Mouse (Mus musculus) kidney, postnatal 14 days (tissue): ENCODE results near the gene Nars2.

Experiments
- DNase-seq: peaks from one replicate; pipeline ENCODE4 v3.0.0; 2022; ENCODE audit warnings: mixed read lengths

Gene Nars2

DNA sequence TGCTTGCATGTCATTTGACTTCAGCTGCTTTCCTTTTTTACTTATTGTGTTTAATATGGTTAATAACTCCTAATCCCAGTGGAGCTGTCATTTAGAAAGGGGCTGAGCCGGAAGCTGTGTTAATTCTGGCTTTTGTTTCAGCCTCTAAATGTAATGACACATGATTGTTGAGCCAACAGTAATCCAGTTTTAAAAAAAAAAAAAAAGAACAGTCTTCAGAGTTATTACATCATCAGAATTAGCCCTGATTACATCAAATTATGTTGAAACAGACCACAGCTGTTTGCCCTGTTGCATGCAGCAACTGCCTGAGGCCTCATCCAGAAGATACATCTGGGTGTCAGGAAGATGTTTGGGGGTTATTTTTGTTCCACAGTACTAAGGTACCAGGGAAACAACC, 123.7 kb downstream of the Nars2 start:
- no peak for DNase-seq

DNA sequence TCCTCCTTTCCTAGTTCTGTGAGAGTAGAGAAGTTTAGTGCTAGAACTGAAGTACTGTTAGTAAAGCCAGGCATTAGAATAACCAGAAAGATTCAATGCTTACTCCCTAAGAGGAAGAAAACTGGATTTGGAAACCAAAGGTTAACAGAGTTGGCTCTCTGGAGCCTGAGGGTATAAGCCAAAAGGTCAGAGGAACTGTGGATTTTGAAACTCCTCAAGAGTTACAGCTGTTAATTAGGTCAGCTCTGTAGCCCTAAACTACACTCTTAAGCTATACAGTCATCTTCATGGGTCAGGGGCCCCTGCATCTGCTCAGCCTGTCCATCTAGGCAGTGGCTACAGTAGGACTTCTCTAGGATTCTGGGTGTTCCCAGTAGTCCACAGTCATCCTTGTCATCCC, 125.7 kb downstream of the Nars2 start:
- no peak for DNase-seq

DNA sequence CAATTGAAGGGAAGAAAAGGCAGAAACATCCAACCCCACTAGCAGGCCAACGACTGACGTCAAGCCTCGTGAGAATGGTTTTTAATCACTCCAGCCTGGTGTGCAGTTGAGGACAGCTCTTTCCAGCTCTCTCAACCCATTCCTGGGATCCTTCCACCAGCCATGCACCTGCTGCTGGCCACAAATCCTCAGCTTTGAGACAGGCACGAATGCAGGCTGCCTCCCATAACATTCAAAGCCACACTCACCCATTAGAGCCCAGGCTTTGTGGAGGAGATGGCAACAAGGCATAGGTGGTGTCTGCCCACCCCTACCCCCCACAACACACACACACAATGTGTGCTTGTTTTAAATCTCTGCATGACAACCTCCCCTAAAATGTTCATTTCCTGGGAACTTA, 127.4 kb downstream of the Nars2 start:
- DNase-seq, result no peak

DNA sequence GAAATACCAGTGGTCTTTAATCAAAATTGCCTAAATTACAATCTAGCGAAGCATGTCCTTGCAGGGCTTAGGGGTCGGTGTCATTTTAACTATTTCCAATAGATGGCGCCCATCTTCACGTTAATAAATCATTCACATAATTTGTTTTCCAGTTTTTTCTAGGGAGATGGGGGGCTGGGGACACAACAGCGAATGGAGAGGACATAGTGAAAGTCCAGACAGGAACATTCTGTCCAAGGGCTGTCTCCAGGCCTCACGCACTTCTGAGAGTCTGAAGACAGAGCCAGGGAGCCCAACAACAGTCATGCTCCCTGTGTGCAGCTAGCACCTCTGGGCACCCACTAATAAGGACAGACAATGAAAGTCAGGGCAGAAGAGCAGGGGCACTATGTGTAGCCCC, 127.8 kb downstream of the Nars2 start:
- peak; percentile 75 for DNase-seq

DNA sequence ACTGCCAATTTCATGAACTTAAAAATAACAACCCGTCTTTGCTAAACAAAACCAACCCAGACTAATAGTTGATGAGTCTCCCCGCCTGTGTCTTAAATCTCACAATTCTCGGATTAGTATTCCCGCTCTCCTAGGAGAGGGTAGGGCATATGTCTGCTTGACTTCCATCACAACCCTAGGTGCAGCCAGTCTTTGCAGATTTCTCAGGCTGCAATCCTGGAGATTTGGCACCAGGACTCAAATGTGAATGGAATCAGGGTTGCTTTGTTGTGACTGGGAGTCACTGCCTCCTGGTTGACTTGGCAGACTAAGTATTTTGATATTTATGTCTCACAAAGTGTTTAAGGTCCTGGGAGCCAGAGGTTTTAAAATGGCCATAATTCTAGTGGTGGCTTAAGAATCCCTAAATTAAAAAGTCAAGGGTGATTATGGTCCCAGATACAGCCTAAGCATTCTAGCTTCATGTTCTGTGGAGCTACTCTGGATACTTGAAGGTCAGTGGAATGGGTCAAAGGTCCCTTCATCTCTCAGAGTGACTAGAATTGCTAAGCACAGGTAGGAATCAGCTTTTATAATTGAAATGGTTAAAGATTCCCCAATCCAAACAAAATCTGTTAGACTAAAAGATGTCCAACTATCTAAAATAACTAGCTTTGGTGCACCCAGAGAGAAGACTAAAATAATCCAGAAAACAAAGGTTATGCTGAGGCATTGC, 128.5 kb downstream of the Nars2 start:
- no peak for DNase-seq

DNA sequence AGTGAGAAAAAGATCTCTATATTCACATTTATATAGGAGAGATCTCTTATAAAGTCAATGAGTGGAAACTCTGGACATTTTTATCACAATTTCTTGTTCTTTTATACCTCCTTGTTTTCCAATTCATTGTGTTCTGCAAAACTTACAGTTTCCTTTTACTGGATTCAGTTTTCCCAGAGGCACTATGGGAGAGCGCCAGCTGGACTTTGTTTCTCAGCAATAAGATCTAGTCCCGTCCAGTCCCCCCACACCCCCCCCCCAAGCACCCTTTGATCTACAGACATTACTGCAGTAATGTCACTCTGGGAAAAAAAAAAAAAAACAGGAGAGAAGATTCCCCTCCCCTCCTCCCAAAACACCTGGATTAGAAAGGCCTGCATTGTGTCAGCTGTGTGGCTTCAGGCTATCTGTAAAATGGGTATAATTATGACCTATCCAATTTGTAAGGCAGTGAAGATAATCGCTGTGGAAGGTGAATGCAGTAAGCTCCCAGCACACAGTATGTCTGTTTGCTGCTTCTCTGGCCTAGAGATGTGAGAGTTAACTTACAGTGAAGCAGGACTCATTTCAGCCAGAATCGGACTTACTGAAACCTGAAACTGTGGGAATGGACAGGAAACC, 129.4 kb downstream of the Nars2 start:
- peak; percentile 47 for DNase-seq

DNA sequence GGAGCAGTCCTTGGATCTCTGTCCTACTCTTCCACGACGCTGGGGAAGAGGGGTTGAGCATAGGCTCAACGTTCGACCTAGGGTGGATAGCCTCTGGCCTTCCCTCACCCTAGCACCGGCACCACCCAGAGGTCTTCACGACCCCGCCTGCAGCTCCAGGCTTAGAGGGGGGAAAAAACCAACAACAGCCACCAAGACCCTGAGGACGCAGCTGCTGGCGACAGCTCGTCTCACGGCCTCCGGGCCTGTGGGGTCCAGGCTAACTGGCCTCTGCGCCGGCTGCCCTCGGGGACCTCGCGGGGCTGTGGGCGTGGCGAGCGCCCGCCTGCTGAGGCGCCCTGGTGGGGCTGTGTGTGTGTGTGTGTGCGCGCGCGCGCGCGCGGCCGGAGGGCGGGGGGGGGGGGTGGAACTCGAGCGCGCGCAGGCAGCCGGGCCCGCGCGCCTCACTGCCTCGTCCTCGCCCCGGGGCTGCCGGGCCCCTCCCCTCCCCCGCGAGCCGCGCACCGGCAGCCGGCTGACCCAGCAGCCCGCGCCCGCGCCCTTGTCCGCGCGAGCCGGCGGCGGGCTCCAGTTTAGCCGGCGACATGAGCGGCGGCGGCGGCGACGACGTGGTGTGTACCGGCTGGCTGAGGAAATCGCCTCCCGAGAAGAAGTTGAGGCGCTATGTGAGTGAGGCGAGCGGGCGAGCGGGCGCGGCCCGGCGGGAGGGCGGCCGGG, 130.1 kb downstream of the Nars2 start, which contains the start of gene Gab2:
Gene Gab2, plus strand, starts transcription at position 345 of the 717 bp plus-strand sequence.
- DNase-seq, result peak; percentile 90

DNA sequence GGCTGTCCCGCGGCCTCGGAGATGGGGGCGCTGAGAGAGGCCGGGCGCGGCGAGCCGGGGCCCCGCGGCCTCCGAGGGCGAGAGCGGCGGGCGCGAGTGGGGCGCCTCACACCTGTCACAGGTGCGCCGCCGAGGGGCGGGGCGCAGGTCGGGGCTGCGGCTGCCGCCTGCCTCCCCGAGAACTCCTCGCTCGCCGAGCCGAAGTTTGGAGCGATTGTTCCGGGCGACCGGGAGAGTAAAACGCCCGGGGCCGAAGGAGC, 130.6 kb downstream of the Nars2 start:
- DNase-seq, result no peak

DNA sequence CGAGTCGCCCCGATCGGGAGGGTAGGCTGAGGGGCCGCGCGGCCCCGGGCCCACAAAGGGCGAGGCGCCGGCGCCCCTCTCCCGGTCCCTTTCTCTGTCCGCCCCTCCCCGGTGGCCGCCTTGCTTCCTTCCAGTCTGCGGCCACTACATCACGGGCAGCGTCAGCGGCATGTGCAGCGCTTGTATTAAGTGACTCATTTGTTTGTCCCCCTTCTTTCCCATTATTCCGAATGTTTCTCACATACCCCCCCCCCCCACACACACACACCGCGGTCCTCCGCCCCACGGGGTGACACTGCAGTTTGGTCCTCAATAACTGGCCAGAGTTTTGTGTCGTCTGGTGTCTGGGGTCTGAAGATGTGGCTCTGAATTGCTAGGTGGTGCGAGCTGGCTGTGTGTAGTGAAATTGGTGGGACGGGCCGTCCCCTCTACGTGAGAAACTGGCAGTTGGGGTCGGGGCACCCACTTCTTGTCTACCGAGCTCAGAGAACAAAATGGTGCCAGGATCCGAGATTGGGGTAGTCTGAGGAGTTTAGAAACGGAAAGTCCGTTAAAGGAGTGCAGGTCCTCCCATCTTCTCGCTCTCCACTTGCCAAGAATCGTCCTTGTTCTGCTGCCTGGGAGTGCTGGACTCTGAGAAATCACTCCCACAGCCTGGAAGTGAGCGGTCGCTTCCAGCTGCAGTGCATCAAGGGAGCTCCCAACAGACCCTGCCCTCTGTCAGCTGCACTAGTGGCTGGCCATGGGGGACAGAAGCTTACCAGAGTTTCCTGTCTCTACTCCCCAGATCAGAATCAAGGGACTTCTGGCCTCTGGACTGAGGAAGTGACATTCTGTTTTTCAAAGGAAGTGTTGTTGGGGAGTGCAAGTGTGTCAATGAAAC, 131.2 kb downstream of the Nars2 start:
- peak; percentile 86 for DNase-seq

DNA sequence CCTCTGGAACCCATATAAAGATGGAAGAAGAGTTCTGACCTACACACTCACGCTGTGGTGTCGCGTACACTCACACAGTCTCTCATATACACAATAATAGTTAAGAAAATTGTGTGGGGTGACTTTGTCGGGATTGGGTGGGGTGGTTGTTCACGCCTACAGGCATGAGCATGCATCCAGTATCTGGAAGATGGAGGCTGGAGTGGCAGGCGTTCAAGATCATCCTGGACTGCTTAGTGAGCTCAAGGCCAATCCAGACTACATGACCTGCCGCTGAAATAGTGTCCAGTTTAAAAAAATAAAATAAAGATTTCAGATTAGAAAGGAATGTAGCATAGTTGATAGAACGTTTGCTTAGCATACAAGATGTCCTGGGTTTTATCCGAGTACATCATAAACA, 132.3 kb downstream of the Nars2 start:
- DNase-seq, result no peak

DNA sequence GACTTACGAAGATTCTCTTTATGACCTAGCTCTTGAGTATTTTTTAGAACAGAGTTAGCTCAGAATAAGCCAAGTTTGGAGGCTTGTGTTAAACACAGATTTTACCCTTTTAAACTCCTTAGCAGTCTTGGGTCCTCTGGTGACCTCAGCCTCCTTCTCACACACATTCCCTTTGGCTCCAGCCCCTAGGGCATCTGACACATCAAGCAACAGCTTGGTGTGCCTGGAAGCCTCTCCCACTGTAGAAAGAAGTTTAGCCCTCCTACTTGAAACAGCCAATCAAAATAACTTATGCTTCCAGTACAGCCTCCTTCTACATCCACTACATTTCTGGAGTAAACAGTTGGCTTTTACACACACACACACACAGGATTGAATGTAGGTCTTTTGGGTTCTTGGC, 132.9 kb downstream of the Nars2 start:
- DNase-seq, result peak; percentile 41

DNA sequence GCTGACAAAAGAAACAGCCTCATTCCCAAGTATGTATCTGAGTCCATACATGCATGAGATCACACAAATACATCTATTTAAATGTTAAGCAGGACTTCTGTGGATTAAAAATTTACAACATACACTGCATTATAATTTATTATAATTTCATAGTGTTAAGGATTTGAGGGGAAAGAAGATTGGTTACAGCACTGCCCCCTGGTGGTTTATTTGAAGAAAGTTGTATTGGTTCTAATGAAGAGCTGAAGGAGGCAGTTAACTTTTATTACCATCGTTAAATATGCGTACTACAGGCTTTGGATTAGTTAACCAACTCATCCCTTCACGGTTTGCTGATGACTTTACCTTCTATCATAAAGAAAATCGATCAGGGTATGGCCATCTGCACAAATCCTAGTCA, 134.0 kb downstream of the Nars2 start:
- DNase-seq, result peak; percentile 41

DNA sequence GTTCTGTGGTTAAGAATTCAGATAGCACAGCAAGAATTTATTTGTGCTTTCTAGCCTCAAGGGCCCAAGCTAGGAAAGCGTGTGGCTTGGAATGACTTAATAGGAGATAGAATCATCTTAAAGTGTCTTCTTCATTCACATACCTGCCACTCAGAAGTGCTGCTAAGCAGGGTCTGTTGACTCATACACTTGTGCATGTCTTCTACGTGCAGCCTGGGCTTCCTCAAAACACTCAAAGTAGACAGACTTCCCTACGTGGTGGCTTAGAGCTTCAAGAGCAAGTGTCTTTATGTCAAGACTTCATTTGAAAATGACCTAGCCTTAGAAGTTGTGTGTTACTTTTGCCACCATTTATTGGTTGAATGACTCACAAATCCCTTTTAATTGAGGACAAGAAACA, 142.9 kb downstream of the Nars2 start:
- DNase-seq, result no peak

DNA sequence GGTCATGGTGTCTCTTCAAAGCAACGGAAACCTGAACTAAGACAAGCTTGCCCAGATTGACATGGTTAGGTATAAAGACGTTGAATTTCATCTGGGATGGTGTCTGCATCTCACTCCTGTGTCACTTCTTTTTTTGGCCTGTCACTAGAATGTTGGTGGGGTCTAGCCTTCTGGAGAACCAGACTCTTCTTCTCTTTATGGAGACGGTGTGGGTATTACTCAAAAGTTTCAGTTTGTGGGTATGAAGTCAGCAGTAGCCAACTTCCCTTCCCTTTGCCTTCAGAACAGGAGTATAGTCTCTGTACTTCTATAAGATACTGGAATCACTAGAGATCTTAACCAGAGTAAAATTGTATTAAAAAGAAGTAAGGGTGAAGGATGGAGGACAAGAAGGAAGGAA, 156.8 kb downstream of the Nars2 start:
- no peak for DNase-seq
